Mouse (Mus musculus): Measurements from ENCODE around the gene Acot9.

GRCm38 (mm10) chrX:155278483-155278882 lies 16.2 kb downstream of the Acot9 start:
- TF ChIP-seq CTCF (IDR thresholded peaks at IDR 0.05; ENCODE audit: borderline replicate concordance, extremely low read depth, insufficient read depth, insufficient read length) (no peak), POLR2A (IDR thresholded peaks at IDR 0.05; ENCODE audit: borderline replicate concordance, extremely low read depth, insufficient read depth, insufficient read length, poor library complexity, severe bottlenecking) (no peak)

Data from brain, embryonic 14.5 days (tissue).